31 mouse cellular contexts compared by ENCODE assay signal in genomic region chr17:9888494-9888893, GRCm38 (mm10).
A peak's percentile ranks its signal among the peaks of the same experiment; 100 is the strongest.
DNase-seq lines count a peak whose midpoint lies in the region; ATAC-seq lines count a peak whose summit lies in the region.
"Had no signal": no experiment of that assay in that cellular context is flagged by ENCODE, and none has a peak within 500 bp of the region (broad histone marks: within the 10 kb centered on the region; RNA-seq: fewer than 3 reads in every experiment).

No protein-coding gene starts in this region.

- DNase-seq in midbrain, embryonic 11.5 days (ENCODE audit: low spot score, missing footprints) = no peak
- DNase-seq in retina, postnatal 1 day = peak; percentile 53
- DNase-seq in ovary, postnatal 14 days (ENCODE audit: low spot score) = no peak
- DNase-seq: adrenal gland, postnatal 14 days; cerebellum, adult 11-12 months; cerebellum, adult 9-11 months; embryo, embryonic 11 days; gastrocnemius, postnatal 10 days; heart, postnatal 4 days; kidney, adult 11 months; kidney, postnatal 25 days; layer of hippocampus, postnatal 36 days; liver, embryonic 13.5 days; lung, adult 18-20 months; lung, postnatal 4 days; thymus, adult 2 months; thymus, postnatal 36 days had no signal

- no peaks in the 10 kb centered on the region for H3K36me3 ChIP-seq in heart, embryonic 14.5 days (ENCODE audit: control insufficient read depth, insufficient read depth, low read length)
- no peaks in the 10 kb centered on the region for H3K36me3 ChIP-seq in heart, embryonic 11.5 days (ENCODE audit: control insufficient read depth, insufficient read depth, low read length)
- H3K36me3 ChIP-seq in midbrain, embryonic 11.5 days (ENCODE audit: control insufficient read depth, insufficient read depth, low read length) = no peaks in the 10 kb centered on the region
- no peaks in the 10 kb centered on the region for H3K36me3 ChIP-seq in midbrain, embryonic 16.5 days (ENCODE audit: control insufficient read depth, insufficient read depth, low read length)
- no peaks in the 10 kb centered on the region for H3K36me3 ChIP-seq in midbrain, embryonic 15.5 days (replicated peaks)
- H3K36me3 ChIP-seq: heart, embryonic 10.5 days; limb, embryonic 10.5 days; limb, embryonic 15.5 days; liver, embryonic 13.5 days had no signal

- 0 out of 2 replicates have a peak overlapping the region, but pooled peaks have one; percentile 25 for H3K9ac ChIP-seq in heart, embryonic 14.5 days (ENCODE audit: low read length)
- H3K9ac ChIP-seq in heart, embryonic 11.5 days (ENCODE audit: low read depth, low read length) = no peak overlapping the region
- H3K9ac ChIP-seq in midbrain, embryonic 11.5 days (ENCODE audit: low read length) = 0 out of 2 replicates have a peak overlapping the region, but pooled peaks have one; percentile 13
- H3K9ac ChIP-seq in midbrain, embryonic 16.5 days (ENCODE audit: low read depth, low read length) = no peak overlapping the region
- H3K9ac ChIP-seq in midbrain, embryonic 15.5 days = no peak overlapping the region
- H3K9ac ChIP-seq: forebrain, embryonic 13.5 days; limb, embryonic 15.5 days; liver, embryonic 13.5 days had no signal

- no peak overlapping the region for H3K4me3 ChIP-seq in heart, embryonic 14.5 days (ENCODE audit: control insufficient read depth in 1 of 2, insufficient read depth in 1 of 2, low read depth in 1 of 2, low read length in 2 of 2)
- H3K4me3 ChIP-seq in heart, embryonic 11.5 days (ENCODE audit: low read depth, low read length) = no peak overlapping the region
- no peak overlapping the region for H3K4me3 ChIP-seq in midbrain, embryonic 11.5 days (ENCODE audit: low read depth, low read length)
- H3K4me3 ChIP-seq in midbrain, embryonic 16.5 days (ENCODE audit: low read depth, low read length) = no peak overlapping the region
- no peak overlapping the region for H3K4me3 ChIP-seq in midbrain, embryonic 15.5 days
- H3K4me3 ChIP-seq: erythroblast, embryonic 14.5 days; forebrain, embryonic 13.5 days; heart, embryonic 10.5 days; layer of hippocampus, adult 2 months; limb, embryonic 10.5 days; limb, embryonic 15.5 days; liver, embryonic 13.5 days; megakaryocyte, embryonic 14.5 days had no signal

- WGBS in heart, embryonic 14.5 days = 81% methylated on average over 4 of the region's 4 CpGs
- 83% methylated on average over 4 of the region's 4 CpGs for WGBS in heart, embryonic 11.5 days (ENCODE audit: insufficient replicate concordance)
- WGBS in midbrain, embryonic 11.5 days = 69% methylated on average over 4 of the region's 4 CpGs
- WGBS in midbrain, embryonic 16.5 days = 54% methylated on average over 4 of the region's 4 CpGs
- 55% methylated on average over 4 of the region's 4 CpGs for WGBS in midbrain, embryonic 15.5 days

- no peak overlapping the region for H3K27ac ChIP-seq in heart, embryonic 14.5 days (replicated peaks in 1 of 2; ENCODE audit: control insufficient read depth in 1 of 2, insufficient read depth in 1 of 2, low read depth in 2 of 2, low read length in 2 of 2)
- no peak overlapping the region for H3K27ac ChIP-seq in heart, embryonic 11.5 days (ENCODE audit: low read depth, low read length)
- no peak overlapping the region for H3K27ac ChIP-seq in midbrain, embryonic 11.5 days (ENCODE audit: low read depth, low read length)
- H3K27ac ChIP-seq in midbrain, embryonic 16.5 days (ENCODE audit: low read length) = no peak overlapping the region
- peak overlapping the region; percentile 28 for H3K27ac ChIP-seq in midbrain, embryonic 15.5 days
- H3K27ac ChIP-seq: forebrain, embryonic 13.5 days; layer of hippocampus, adult 2 months; limb, embryonic 10.5 days; limb, embryonic 15.5 days; liver, embryonic 13.5 days had no signal

- no peaks in the 10 kb centered on the region for H3K27me3 ChIP-seq in heart, embryonic 14.5 days (ENCODE audit: control insufficient read depth, insufficient read depth, low read length)
- no peaks in the 10 kb centered on the region for H3K27me3 ChIP-seq in heart, embryonic 11.5 days (ENCODE audit: control insufficient read depth, insufficient read depth, low read length)
- no peaks in the 10 kb centered on the region for H3K27me3 ChIP-seq in midbrain, embryonic 11.5 days (ENCODE audit: control insufficient read depth, insufficient read depth, low read length)
- H3K27me3 ChIP-seq in midbrain, embryonic 16.5 days (ENCODE audit: control insufficient read depth, insufficient read depth, low read depth, low read length) = no peaks in the 10 kb centered on the region
- no peaks in the 10 kb centered on the region for H3K27me3 ChIP-seq in midbrain, embryonic 15.5 days (replicated peaks)
- H3K27me3 ChIP-seq: forebrain, embryonic 13.5 days; limb, embryonic 15.5 days; liver, embryonic 13.5 days; megakaryocyte, embryonic 14.5 days had no signal

- no peak overlapping the region for H3K4me2 ChIP-seq in heart, embryonic 14.5 days (ENCODE audit: low read length)
- no peak overlapping the region for H3K4me2 ChIP-seq in heart, embryonic 11.5 days
- no peak overlapping the region for H3K4me2 ChIP-seq in midbrain, embryonic 11.5 days
- H3K4me2 ChIP-seq in midbrain, embryonic 16.5 days (ENCODE audit: low read length) = no peak overlapping the region
- no peak overlapping the region for H3K4me2 ChIP-seq in midbrain, embryonic 15.5 days
- H3K4me2 ChIP-seq: forebrain, embryonic 13.5 days; limb, embryonic 15.5 days; liver, embryonic 13.5 days had no signal

- no peaks in the 10 kb centered on the region for H3K9me3 ChIP-seq in heart, embryonic 14.5 days (ENCODE audit: control insufficient read depth, low read length)
- H3K9me3 ChIP-seq in heart, embryonic 11.5 days (replicated peaks; ENCODE audit: control insufficient read depth, low read length) = no peaks in the 10 kb centered on the region
- no peaks in the 10 kb centered on the region for H3K9me3 ChIP-seq in midbrain, embryonic 11.5 days (ENCODE audit: control insufficient read depth, low read length)
- no peaks in the 10 kb centered on the region for H3K9me3 ChIP-seq in midbrain, embryonic 16.5 days (replicated peaks; ENCODE audit: control insufficient read depth, low read length, poor library complexity, severe bottlenecking)
- H3K9me3 ChIP-seq in midbrain, embryonic 15.5 days = no peaks in the 10 kb centered on the region
- H3K9me3 ChIP-seq: forebrain, embryonic 13.5 days; heart, embryonic 10.5 days; limb, embryonic 10.5 days; limb, embryonic 15.5 days; liver, embryonic 13.5 days had no signal

- H3K4me1 ChIP-seq in heart, embryonic 14.5 days (ENCODE audit: control insufficient read depth in 2 of 2, insufficient read depth in 2 of 2, low read length in 2 of 2) = peaks cover 5 to 16% of the 10 kb centered on the region in 2 experiments; a peak in 3 of 4 replicates
- peaks cover 4% of the 10 kb centered on the region; the same call in 1 of the 2 replicates for H3K4me1 ChIP-seq in heart, embryonic 11.5 days (ENCODE audit: control insufficient read depth, insufficient read depth, low read length)
- peaks cover 33% of the 10 kb centered on the region for H3K4me1 ChIP-seq in midbrain, embryonic 11.5 days (ENCODE audit: control insufficient read depth, insufficient read depth, low read length)
- peaks cover 11% of the 10 kb centered on the region for H3K4me1 ChIP-seq in midbrain, embryonic 16.5 days (ENCODE audit: control insufficient read depth, insufficient read depth, low read length)
- peaks cover 28% of the 10 kb centered on the region for H3K4me1 ChIP-seq in midbrain, embryonic 15.5 days
- H3K4me1 ChIP-seq: limb, embryonic 15.5 days; liver, embryonic 13.5 days; megakaryocyte, embryonic 14.5 days had no signal

- no peak for ATAC-seq in heart, embryonic 14.5 days (ENCODE audit: insufficient number of reproducible peaks, insufficient read depth, low FRiP score, low read depth)
- no peak for ATAC-seq in heart, embryonic 11.5 days (replicated peaks; ENCODE audit: insufficient number of reproducible peaks, low FRiP score, low TSS enrichment)
- peak; percentile 45; the same call in 1 of the 2 replicates for ATAC-seq in midbrain, embryonic 11.5 days (ENCODE audit: low FRiP score)
- no peak for ATAC-seq in midbrain, embryonic 16.5 days
- ATAC-seq in midbrain, embryonic 15.5 days (replicated peaks) = no peak
- ATAC-seq: CD4-positive, CD25-positive, alpha-beta regulatory T cell, adult 4 months; forebrain, embryonic 13.5 days; inflammation-experienced regulatory T-cells, adult 6 months; lung, postnatal 0 days had no signal

Comparison
In these comparisons a context has a peak if more than half of its experiments do, and no peak if none do; other contexts are left out.
1. H3K9ac ChIP-seq: peak in heart, embryonic 14.5 days (single experiment) and midbrain, embryonic 11.5 days (single experiment); none in heart, embryonic 11.5 days (single experiment), midbrain, embryonic 16.5 days (single experiment) and midbrain, embryonic 15.5 days (single experiment).